Mouse (Mus musculus): Measurements from ENCODE around the gene Tnfrsf8. TPM values are rescaled to one million over a fixed set of nuclear protein-coding genes. Genes with fewer than 3 reads are reported as not detected.
A peak's percentile ranks its signal among the peaks of the same experiment; 100 is the strongest.

Tnfrsf8 gene
- polyA plus RNA-seq, 1 experiment from 2014 or later, result 0.07 TPM

DNA sequence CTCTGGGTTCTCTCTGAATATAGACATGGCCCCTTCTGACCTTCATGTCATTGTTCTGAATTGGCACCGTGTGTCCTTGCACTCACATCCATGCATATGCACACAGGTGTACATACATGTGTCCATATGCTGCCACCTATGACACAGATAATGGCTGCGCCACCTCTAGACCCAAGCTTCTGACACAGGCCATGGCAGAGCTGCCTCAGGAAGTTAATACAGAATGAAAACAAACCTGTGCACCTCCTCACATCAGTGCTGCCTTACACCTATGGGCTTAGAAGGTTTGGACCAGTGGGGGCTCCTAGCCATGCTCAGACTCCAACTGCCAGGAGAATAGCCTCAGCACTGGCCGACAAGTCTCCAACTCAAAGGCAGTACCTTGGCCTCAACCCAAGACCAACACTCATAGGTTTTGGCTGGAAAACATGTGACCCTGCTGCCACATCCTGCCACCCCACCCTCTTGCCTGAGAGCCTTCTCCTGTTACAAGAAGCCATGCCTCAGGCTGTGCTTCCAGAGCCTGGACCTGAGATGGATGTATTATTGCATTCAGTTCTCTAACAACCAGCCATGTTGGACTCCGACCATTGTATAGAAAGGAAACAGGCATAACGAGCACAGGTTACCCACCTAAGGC, 85.3 kb downstream of the Tnfrsf8 start:
- Histone ChIP-seq H3K27me3 (ENCODE audit: insufficient read depth, low read length) (no peaks in the 10 kb centered on the region), H3K9me3 (ENCODE audit: low read length) (no peaks in the 10 kb centered on the region), H3K4me1 (ENCODE audit: insufficient read depth) (peaks cover 17% of the 10 kb centered on the region), H3K9ac (replicated peaks) (no peak overlapping the region), H3K4me3 (ENCODE audit: low read depth, low read length) (no peak overlapping the region), H3K27ac (ENCODE audit: low read depth) (0 out of 2 replicates have a peak overlapping the region, but pooled peaks have one; percentile 3), H3K36me3 (replicated peaks; ENCODE audit: insufficient read depth, low read length) (peaks cover 14% of the 10 kb centered on the region; the same call in 1 of the 2 replicates), H3K4me2 (ENCODE audit: low read depth, low read length) (no peak overlapping the region)
- 78% methylated on average over 5 of the region's 5 CpGs for WGBS (ENCODE audit: insufficient replicate concordance)
- DNase-seq (no peak), ATAC-seq (0 out of 2 replicates have a peak, but pooled peaks have one; percentile 14)
- no peak for TF ChIP-seq CTCF (IDR thresholded peaks at IDR 0.05; ENCODE audit: low read depth)
- no peak for TF ChIP-seq EP300 (IDR thresholded peaks at IDR 0.05; ENCODE audit: low read depth)

DNA sequence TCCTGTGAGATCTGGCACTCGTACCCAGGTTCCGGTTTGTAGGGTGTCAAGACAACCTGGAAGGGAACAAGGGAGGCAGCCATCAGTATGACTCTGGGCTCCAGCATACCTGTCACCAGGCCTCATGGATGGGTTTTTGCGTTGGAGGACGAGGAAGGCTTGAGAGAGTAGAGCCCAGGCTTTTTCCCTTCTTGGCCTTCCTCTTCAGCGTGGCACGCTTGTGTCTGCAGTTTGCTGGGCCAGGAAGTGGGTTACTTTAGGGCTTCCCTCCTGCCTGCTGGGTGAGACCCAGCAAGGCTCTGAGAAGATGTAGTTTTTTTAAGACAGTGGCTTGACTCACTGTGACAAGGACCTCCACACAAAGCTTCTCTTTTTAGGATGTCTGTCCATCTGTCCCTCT, 85.9 kb downstream of the Tnfrsf8 start:
- H3K27ac ChIP-seq (ENCODE audit: low read depth), result 0 out of 2 replicates have a peak overlapping the region, but pooled peaks have one; percentile 3
- H3K4me1 ChIP-seq (ENCODE audit: insufficient read depth), result peaks cover 17% of the 10 kb centered on the region
- no peaks in the 10 kb centered on the region for H3K9me3 ChIP-seq (ENCODE audit: low read length)
- ATAC-seq (no peak), DNase-seq (no peak)
- no peak overlapping the region for H3K9ac ChIP-seq (replicated peaks)
- H3K4me3 ChIP-seq (ENCODE audit: low read depth, low read length), result no peak overlapping the region
- H3K36me3 ChIP-seq (replicated peaks; ENCODE audit: insufficient read depth, low read length), result peaks cover 19% of the 10 kb centered on the region; the same call in 1 of the 2 replicates
- no peak overlapping the region for H3K4me2 ChIP-seq (ENCODE audit: low read depth, low read length)
- H3K27me3 ChIP-seq (ENCODE audit: insufficient read depth, low read length), result no peaks in the 10 kb centered on the region
- no peak for TF ChIP-seq CTCF (IDR thresholded peaks at IDR 0.05; ENCODE audit: low read depth)
- TF ChIP-seq EP300 (IDR thresholded peaks at IDR 0.05; ENCODE audit: low read depth), result no peak
- WGBS (ENCODE audit: insufficient replicate concordance), result 66% methylated on average over 6 of the region's 6 CpGs

DNA sequence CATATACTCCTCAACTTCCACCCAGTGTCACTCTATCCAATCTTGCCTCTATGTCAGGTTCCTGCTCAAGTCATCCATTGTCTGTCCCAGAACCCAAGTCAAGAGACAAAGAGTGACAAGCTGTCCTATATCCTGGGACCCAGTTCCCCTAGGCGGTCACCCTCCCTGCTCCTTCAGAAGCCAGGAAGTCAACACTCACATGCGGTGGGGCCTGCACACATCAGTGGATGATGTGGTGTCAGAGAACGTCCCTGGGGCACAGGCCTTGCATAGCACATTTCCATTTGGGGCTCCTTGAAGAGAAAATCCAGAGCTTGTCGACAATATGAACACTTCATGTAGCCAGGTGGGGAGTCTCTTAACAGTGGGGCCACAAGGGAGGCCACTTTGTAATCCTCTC, 90.4 kb downstream of the Tnfrsf8 start:
- Histone ChIP-seq H3K4me2 (ENCODE audit: low read depth, low read length) (no peak overlapping the region), H3K36me3 (replicated peaks; ENCODE audit: insufficient read depth, low read length) (peaks cover 32% of the 10 kb centered on the region), H3K9me3 (ENCODE audit: low read length) (no peaks in the 10 kb centered on the region), H3K9ac (replicated peaks) (no peak overlapping the region), H3K27ac (ENCODE audit: low read depth) (no peak overlapping the region), H3K27me3 (ENCODE audit: insufficient read depth, low read length) (no peaks in the 10 kb centered on the region), H3K4me1 (ENCODE audit: insufficient read depth) (peaks cover 21% of the 10 kb centered on the region; the same call in 1 of the 2 replicates), H3K4me3 (ENCODE audit: low read depth, low read length) (no peak overlapping the region)
- ATAC-seq, result no peak
- no peak for TF ChIP-seq EP300 (IDR thresholded peaks at IDR 0.05; ENCODE audit: low read depth)
- no peak for TF ChIP-seq CTCF (IDR thresholded peaks at IDR 0.05; ENCODE audit: low read depth)
- 64% methylated on average over 4 of the region's 4 CpGs for WGBS (ENCODE audit: insufficient replicate concordance)
- no peak for DNase-seq

DNA sequence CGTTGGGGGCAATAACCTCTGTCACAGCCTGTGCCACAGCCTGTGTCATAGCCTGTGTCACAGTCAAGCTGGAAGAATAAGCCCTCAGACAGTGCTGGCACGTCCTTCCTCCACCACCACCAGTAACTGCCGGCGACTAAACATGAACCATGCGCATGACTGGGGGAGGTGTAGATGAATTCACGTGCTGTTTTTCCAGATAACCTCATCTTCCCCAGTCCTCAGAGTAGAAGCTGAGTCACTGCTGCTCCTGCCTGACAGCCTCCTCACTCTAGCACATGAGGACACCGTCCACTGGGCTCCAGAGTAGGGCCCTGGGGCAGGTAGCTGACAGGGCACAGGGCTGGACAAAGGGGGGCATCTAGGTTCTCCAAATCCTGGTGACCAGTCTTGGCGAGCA, 92.9 kb downstream of the Tnfrsf8 start:
- 46% methylated on average over 8 of the region's 8 CpGs for WGBS (ENCODE audit: insufficient replicate concordance)
- no peak for TF ChIP-seq EP300 (IDR thresholded peaks at IDR 0.05; ENCODE audit: low read depth)
- TF ChIP-seq CTCF (IDR thresholded peaks at IDR 0.05; ENCODE audit: low read depth), result no peak
- ATAC-seq (peak; percentile 45), DNase-seq (no peak)
- H3K4me1 ChIP-seq (ENCODE audit: insufficient read depth), result peaks cover 19% of the 10 kb centered on the region
- H3K27me3 ChIP-seq (ENCODE audit: insufficient read depth, low read length), result no peaks in the 10 kb centered on the region
- peak overlapping the region; percentile 39; the same call in 1 of the 2 replicates for H3K27ac ChIP-seq (ENCODE audit: low read depth)
- no peak overlapping the region for H3K4me3 ChIP-seq (ENCODE audit: low read depth, low read length)
- no peak overlapping the region for H3K4me2 ChIP-seq (ENCODE audit: low read depth, low read length)
- H3K9ac ChIP-seq (replicated peaks), result peak overlapping the region; percentile 16; the same call in 1 of the 2 replicates
- H3K36me3 ChIP-seq (replicated peaks; ENCODE audit: insufficient read depth, low read length), result peaks cover 35% of the 10 kb centered on the region
- no peaks in the 10 kb centered on the region for H3K9me3 ChIP-seq (ENCODE audit: low read length)

DNA sequence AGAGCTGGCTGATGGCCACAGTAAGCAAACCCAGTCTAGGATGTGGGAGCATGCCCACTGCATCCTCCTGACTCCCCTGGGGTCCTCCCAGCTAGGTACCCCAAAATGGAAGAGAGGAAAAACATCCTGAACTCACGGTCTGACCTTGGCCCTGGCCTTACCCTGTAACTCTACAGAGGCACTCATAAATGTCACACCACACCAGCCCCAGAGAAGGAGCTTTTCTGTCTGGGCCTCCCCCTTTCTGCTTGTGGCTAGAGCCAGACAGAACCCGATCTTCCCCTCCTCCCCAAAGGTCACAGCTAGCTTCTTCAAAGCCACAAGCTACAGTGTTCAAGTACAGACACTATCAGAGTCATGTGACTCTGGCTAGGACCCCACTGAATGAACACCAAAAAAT, 93.6 kb downstream of the Tnfrsf8 start:
- Histone ChIP-seq H3K9me3 (ENCODE audit: low read length) (no peaks in the 10 kb centered on the region), H3K36me3 (replicated peaks; ENCODE audit: insufficient read depth, low read length) (peaks cover 40% of the 10 kb centered on the region), H3K4me2 (ENCODE audit: low read depth, low read length) (no peak overlapping the region), H3K27ac (ENCODE audit: low read depth) (peak overlapping the region; percentile 78), H3K27me3 (ENCODE audit: insufficient read depth, low read length) (no peaks in the 10 kb centered on the region), H3K9ac (replicated peaks) (no peak overlapping the region), H3K4me3 (ENCODE audit: low read depth, low read length) (no peak overlapping the region), H3K4me1 (ENCODE audit: insufficient read depth) (peaks cover 19% of the 10 kb centered on the region)
- TF ChIP-seq EP300 (IDR thresholded peaks at IDR 0.05; ENCODE audit: low read depth) (no peak), CTCF (IDR thresholded peaks at IDR 0.05; ENCODE audit: low read depth) (no peak)
- 52% methylated on average over 2 of the region's 2 CpGs for WGBS (ENCODE audit: insufficient replicate concordance)
- no peak for ATAC-seq
- DNase-seq, result no peak

DNA sequence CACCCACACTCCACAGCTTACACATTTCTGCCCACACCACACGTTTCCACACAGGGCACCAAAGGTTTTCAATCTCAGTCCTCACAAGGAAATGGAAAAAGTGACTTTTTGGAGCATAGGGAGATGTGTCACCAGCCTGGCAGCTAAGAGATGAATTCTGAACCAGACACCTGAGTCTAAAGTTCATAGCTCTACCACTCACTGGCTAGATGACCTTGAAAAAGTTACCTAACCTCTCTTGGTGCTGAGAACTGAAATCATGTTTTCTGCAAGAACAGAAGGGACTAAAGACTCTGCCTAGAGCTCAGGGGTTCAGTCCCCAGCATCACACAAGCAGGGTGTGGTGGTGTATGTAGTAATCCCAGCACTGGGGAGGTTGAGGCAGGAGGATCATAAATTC, 95.0 kb downstream of the Tnfrsf8 start:
- no peak for DNase-seq

More for the DNA sequence above, 95.0 kb downstream of the Tnfrsf8 start:
- TF ChIP-seq CTCF (IDR thresholded peaks at IDR 0.05; ENCODE audit: low read depth) (no peak), EP300 (IDR thresholded peaks at IDR 0.05; ENCODE audit: low read depth) (no peak)
- no peak for ATAC-seq
- 61% methylated on average over 1 of the region's 1 CpGs for WGBS (ENCODE audit: insufficient replicate concordance)
- H3K36me3 ChIP-seq (replicated peaks; ENCODE audit: insufficient read depth, low read length), result peaks cover 45% of the 10 kb centered on the region
- H3K4me1 ChIP-seq (ENCODE audit: insufficient read depth), result peaks cover 19% of the 10 kb centered on the region
- no peaks in the 10 kb centered on the region for H3K9me3 ChIP-seq (ENCODE audit: low read length)
- H3K9ac ChIP-seq (replicated peaks), result no peak overlapping the region
- H3K27ac ChIP-seq (ENCODE audit: low read depth), result peak overlapping the region; percentile 78
- H3K4me3 ChIP-seq (ENCODE audit: low read depth, low read length), result no peak overlapping the region
- H3K27me3 ChIP-seq (ENCODE audit: insufficient read depth, low read length), result no peaks in the 10 kb centered on the region
- H3K4me2 ChIP-seq (ENCODE audit: low read depth, low read length), result no peak overlapping the region
